Mouse (Mus musculus): ENCODE measurements at regions not wholly inside any gene's neighbourhood (a gene's known extent, or its start where the extent isn't known, plus 50 kb on each side); places are given as distances from the start of the nearest gene placed in this dataset. TPM values are rescaled to one million over a fixed set of nuclear protein-coding genes. Genes with fewer than 3 reads are reported as not detected.
"Not testable (repeated sequence)": the region's sequence is repeated elsewhere in the genome, so short reads cannot be mapped to it uniquely, and the experiment has no call there.

GRCm38 (mm10) chr9:115806018-115806702 lies 103.1 kb upstream of the Gadl1 start:
- Histone ChIP-seq H3K4me1 (peaks cover 23% of the 10 kb centered on the region), H3K36me3 (no peaks in the 10 kb centered on the region), H3K4me3 (no peak overlapping the region), H3K27me3 (ENCODE audit: low read depth, poor library complexity, severe bottlenecking) (no peaks in the 10 kb centered on the region), H3K9me3 (replicated peaks) (no peaks in the 10 kb centered on the region), H3K27ac (replicated peaks) (peak overlapping the region; percentile 64)
- no peak for DNase-seq (ENCODE audit: low spot score)
- WGBS = 78% methylated on average over 10 of the region's 10 CpGs

DNA sequence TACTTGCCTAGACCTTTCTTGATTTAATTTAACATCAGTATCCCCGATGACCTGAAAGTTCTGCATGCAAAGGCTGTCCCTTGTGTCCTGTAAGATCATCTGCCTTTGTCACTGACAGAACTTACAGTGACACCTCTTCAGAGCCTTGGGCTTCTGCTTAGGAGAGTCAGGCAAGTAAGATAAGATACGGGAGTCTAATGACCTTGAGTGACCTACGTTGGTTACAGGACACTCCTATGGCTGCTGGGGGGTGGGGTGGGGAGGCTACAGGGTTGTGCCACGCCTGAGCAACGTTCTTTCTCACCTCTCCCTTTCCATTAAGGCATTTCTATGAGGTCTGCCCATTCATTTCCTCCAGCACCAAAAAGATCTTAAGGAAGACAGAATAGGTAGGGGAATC lies 69.1 kb upstream of the Gadl1 start:
- Histone ChIP-seq H3K4me1 (peaks cover 16% of the 10 kb centered on the region), H3K9me3 (replicated peaks) (no peaks in the 10 kb centered on the region), H3K4me3 (no peak overlapping the region), H3K36me3 (no peaks in the 10 kb centered on the region), H3K27me3 (ENCODE audit: low read depth, poor library complexity, severe bottlenecking) (no peaks in the 10 kb centered on the region), H3K27ac (replicated peaks) (no peak overlapping the region)
- DNase-seq (ENCODE audit: low spot score) = no peak
- WGBS = 79% methylated on average over 5 of the region's 5 CpGs

GRCm38 (mm10) chr9:115840791-115841190 lies 68.5 kb upstream of the Gadl1 start:
- H3K4me1 ChIP-seq = peaks cover 17% of the 10 kb centered on the region
- no peak overlapping the region for H3K27ac ChIP-seq (replicated peaks)
- no peak overlapping the region for H3K4me3 ChIP-seq
- no peaks in the 10 kb centered on the region for H3K27me3 ChIP-seq (ENCODE audit: low read depth, poor library complexity, severe bottlenecking)
- no peaks in the 10 kb centered on the region for H3K36me3 ChIP-seq
- 76% methylated on average over 8 of the region's 8 CpGs for WGBS
- DNase-seq (ENCODE audit: low spot score) = no peak
- H3K9me3 ChIP-seq (replicated peaks) = no peaks in the 10 kb centered on the region

DNA sequence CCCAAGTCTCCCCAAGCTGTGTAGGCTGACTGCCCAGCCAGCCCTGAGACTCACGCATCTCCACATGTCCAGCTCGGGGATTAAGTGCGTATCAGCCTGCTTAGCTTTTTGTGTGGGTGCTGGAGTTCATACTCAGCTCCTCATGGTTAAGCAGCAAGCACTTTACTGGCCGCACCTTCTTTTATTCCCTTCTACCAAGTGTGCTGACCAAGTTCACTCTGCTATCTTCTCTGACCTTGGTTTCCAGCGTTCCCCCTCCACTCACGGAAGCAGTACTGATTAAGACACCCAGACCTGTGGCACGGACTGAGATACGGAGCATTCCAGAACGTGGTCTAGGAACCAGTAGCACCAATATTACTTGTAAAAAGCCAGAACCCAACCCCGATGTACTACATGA lies 67.6 kb upstream of the Gadl1 start:
- 90% methylated on average over 10 of the region's 10 CpGs for WGBS

GRCm38 (mm10) chr9:115844340-115844739 lies 64.9 kb upstream of the Gadl1 start:
- Histone ChIP-seq H3K27ac (replicated peaks) (no peak overlapping the region), H3K4me1 (peaks cover 23% of the 10 kb centered on the region), H3K27me3 (ENCODE audit: low read depth, poor library complexity, severe bottlenecking) (no peaks in the 10 kb centered on the region), H3K4me3 (no peak overlapping the region), H3K9me3 (replicated peaks) (no peaks in the 10 kb centered on the region), H3K36me3 (no peaks in the 10 kb centered on the region)
- DNase-seq (ENCODE audit: low spot score) = no peak
- WGBS = 68% methylated on average over 4 of the region's 4 CpGs

More for the DNA sequence above, 67.6 kb upstream of the Gadl1 start:
- Histone ChIP-seq H3K27me3 (ENCODE audit: low read depth, poor library complexity, severe bottlenecking) (no peaks in the 10 kb centered on the region), H3K9me3 (replicated peaks) (no peaks in the 10 kb centered on the region), H3K36me3 (no peaks in the 10 kb centered on the region), H3K27ac (replicated peaks) (no peak overlapping the region), H3K4me3 (no peak overlapping the region), H3K4me1 (peaks cover 17% of the 10 kb centered on the region)
- no peak for DNase-seq (ENCODE audit: low spot score)

DNA sequence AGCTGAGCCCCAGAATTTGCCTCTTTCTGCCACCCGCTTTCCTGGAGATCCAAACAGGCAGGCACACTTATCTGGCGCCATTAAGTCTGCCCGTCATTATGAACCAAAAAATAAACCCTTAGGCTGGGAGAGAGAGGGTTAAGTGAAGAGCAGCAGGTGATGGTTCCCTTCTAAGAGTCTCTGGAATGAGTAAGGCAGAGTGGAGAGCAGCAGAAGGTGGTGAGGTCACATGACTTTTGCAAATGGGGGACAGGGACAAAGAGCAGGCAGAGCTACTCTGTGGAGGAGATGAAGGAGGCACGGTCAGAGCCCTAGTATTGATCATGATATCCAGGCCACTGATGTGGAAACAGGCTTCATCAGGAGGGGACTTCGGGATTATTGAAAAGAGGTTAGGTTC lies 64.2 kb upstream of the Gadl1 start:
- H3K9me3 ChIP-seq (replicated peaks) = no peaks in the 10 kb centered on the region
- no peak overlapping the region for H3K4me3 ChIP-seq
- H3K27ac ChIP-seq (replicated peaks) = no peak overlapping the region
- 79% methylated on average over 5 of the region's 5 CpGs for WGBS
- H3K27me3 ChIP-seq (ENCODE audit: low read depth, poor library complexity, severe bottlenecking) = no peaks in the 10 kb centered on the region
- no peak for DNase-seq (ENCODE audit: low spot score)
- peaks cover 23% of the 10 kb centered on the region for H3K4me1 ChIP-seq
- H3K36me3 ChIP-seq = no peaks in the 10 kb centered on the region

- Histone ChIP-seq H3K4me3 (peak overlapping the region; percentile 45), H3K36me3 (no peaks in the 10 kb centered on the region), H3K27me3 (ENCODE audit: low read depth, poor library complexity, severe bottlenecking) (no peaks in the 10 kb centered on the region), H3K9me3 (replicated peaks) (no peaks in the 10 kb centered on the region), H3K4me1 (peaks cover 15% of the 10 kb centered on the region), H3K27ac (replicated peaks) (0 out of 2 replicates have a peak overlapping the region, but pooled peaks have one; percentile 58)
- peak; percentile 27 for DNase-seq (ENCODE audit: low spot score)
- WGBS = 42% methylated on average over 12 of the region's 12 CpGs
These were observed 61.8 kb upstream of the Gadl1 start for GRCm38 (mm10) chr9:115847289-115848074.

DNA sequence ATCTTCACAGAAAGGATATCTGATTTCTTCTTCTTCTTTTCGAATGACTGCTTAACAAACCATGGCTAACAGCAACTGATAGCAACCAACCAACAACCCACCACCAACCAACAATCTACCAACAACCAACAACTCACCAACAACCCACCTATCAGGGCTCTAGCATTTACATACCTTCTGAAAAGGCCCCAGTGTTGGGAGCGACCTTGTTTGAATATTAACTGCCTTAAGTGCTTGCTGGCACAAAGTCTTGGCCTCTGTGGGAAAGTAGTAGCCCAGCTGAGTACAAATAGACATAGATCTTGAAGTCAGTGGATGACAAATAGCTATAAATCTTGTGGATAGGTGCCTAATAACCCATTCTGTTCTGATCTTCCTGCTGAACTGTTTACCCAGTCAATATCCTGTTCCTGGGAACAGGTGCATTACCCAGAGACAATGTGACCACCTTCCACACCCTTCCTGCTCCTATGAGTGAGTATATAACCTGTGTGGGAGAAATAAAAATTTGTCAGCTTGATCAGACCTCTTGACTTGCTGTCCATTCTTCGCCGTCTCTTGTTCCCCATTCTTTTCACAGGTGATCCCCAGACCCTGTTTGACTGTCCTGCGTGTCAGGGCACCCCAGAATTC lies 55.9 kb upstream of the Gadl1 start:
- not testable (repeated sequence) for H3K9me3 ChIP-seq (replicated peaks); H3K36me3 ChIP-seq; H3K27ac ChIP-seq (replicated peaks); H3K27me3 ChIP-seq (ENCODE audit: low read depth, poor library complexity, severe bottlenecking); H3K4me3 ChIP-seq; H3K4me1 ChIP-seq; DNase-seq (ENCODE audit: low spot score)
- 85% methylated on average over 5 of the region's 5 CpGs for WGBS

DNA sequence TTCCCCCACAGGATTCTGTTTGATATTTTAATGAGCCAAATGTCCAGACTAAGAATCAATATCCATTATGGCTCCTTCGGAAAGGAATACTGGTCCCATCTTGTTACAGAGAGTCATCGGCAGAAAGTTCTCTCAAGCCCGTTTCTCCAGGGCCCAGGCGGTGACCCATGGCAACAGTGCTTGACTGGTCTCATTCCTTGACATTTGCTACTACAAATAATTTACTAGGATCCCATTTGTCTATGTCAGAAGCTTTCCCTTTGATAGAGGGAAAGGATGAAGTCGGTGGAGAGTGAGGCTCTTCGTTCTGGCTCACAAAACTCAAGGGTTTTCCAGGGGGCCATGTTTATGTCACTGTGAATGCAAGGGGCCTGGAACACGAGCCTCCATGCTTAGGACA lies 52.0 kb upstream of the Gadl1 start:
- no peaks in the 10 kb centered on the region for H3K27me3 ChIP-seq (ENCODE audit: low read depth, poor library complexity, severe bottlenecking)
- H3K36me3 ChIP-seq = no peaks in the 10 kb centered on the region
- no peak for DNase-seq (ENCODE audit: low spot score)
- 84% methylated on average over 7 of the region's 7 CpGs for WGBS
- no peak overlapping the region for H3K27ac ChIP-seq (replicated peaks)
- H3K4me1 ChIP-seq = no peaks in the 10 kb centered on the region
- H3K4me3 ChIP-seq = no peak overlapping the region
- H3K9me3 ChIP-seq (replicated peaks) = no peaks in the 10 kb centered on the region

DNA sequence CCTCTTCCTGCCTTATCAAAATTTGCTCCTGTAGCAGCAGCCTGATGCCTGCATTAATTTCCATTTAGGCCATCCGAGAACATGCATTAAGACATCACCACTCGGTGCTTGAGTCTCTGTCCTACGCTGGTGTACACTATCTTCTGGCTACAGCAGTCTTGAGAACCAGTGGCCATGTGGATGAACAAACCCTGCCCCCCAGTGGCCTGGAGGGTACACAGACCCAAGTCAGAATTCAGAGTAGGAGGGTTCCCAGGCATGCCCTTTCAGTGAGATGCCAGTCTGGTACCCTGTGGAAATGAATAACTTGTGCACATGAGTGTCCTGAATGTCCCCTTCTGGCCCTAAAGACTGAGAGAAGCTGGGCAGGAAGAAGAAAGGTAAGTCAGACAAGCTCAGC lies 50.4 kb upstream of the Gadl1 start:
- no peak for DNase-seq (ENCODE audit: low spot score)
- 97% methylated on average over 3 of the region's 3 CpGs for WGBS
- H3K27me3 ChIP-seq (ENCODE audit: low read depth, poor library complexity, severe bottlenecking) = no peaks in the 10 kb centered on the region
- no peak overlapping the region for H3K27ac ChIP-seq (replicated peaks)
- H3K4me1 ChIP-seq = no peaks in the 10 kb centered on the region
- H3K9me3 ChIP-seq (replicated peaks) = no peaks in the 10 kb centered on the region
- H3K36me3 ChIP-seq = no peaks in the 10 kb centered on the region
- H3K4me3 ChIP-seq = no peak overlapping the region

MicroRNA genes in the stretch of these regions (microRNA counts, 519-probe panel; counts per million panel counts)
- not detected for microRNA mmu-miR-467h+mmu-miR-669d+mmu-miR-669l

Small RNA genes in the stretch of these regions (microRNA-seq; reads per million reads assigned to microRNA genes)
- gene Gm22243 = not detected
- gene Gm25510 = not detected
- not detected for gene Gm26303
- gene Mir467h = not detected

Data from midbrain, embryonic 10.5 days (tissue).